In the genomic region with DNA sequence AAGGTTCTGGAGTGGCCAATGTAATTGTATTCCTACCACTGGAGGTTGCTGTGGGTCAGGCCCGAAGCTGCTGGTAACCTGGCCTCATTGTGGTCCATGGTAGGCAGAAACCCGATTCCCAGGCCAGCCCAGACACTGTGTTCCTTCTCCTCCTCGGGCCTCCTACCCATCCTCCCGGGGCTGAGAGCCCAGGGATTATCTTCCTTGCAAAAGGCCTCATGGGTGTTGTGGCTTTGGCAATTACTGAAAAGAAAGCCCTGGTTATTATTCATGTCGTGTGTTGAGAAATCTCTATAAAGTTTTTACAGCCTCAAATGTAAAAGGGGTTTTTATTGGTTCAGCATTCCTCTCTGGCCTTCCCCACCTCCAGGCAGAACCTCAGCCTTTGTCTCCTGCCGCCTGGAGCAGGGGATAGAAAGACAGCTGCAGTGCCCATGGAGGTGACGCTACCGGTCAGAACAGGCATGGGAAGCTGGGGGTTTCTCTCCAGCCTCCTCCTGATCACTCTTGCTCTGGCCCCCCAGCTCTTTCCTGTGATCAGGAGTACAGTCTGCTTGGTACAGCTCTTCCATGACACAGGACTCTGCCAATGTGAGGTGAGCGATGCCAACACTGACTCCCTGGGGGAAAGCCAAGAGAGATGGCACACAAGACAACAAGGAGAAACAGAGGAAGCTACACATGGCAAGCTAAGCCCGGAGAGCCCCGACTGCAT, we compare ENCODE assay signal across 15 mouse cellular contexts.
DNase-seq lines count a peak whose midpoint lies in the region; ATAC-seq and TF ChIP-seq lines count a peak whose summit lies in the region.
"Had no signal": no experiment of that assay in that cellular context is flagged by ENCODE, and none has a peak within 500 bp of the region (broad histone marks: within the 10 kb centered on the region; RNA-seq: fewer than 3 reads in every experiment).

No protein-coding gene starts in this region.

- H3K4me3 ChIP-seq in hindbrain, embryonic 13.5 days = no peak overlapping the region
- no peak overlapping the region for H3K4me3 ChIP-seq in hindbrain, embryonic 12.5 days
- no peak overlapping the region for H3K4me3 ChIP-seq in midbrain, embryonic 13.5 days (replicated peaks)
- H3K4me3 ChIP-seq: gastrocnemius, adult 2 months; liver, embryonic 13.5 days had no signal

- peaks cover 16% of the 10 kb centered on the region for H3K4me1 ChIP-seq in hindbrain, embryonic 13.5 days (replicated peaks)
- no peaks in the 10 kb centered on the region for H3K4me1 ChIP-seq in hindbrain, embryonic 12.5 days
- H3K4me1 ChIP-seq in midbrain, embryonic 13.5 days (replicated peaks) = peaks cover 9% of the 10 kb centered on the region
- H3K4me1 ChIP-seq: liver, embryonic 13.5 days had no signal

- H3K9me3 ChIP-seq in hindbrain, embryonic 13.5 days = no peaks in the 10 kb centered on the region
- H3K9me3 ChIP-seq in hindbrain, embryonic 12.5 days (replicated peaks) = no peaks in the 10 kb centered on the region
- H3K9me3 ChIP-seq in midbrain, embryonic 13.5 days = no peaks in the 10 kb centered on the region

- 0 out of 2 replicates have a peak overlapping the region, but pooled peaks have one; percentile 18 for H3K27ac ChIP-seq in hindbrain, embryonic 13.5 days
- no peak overlapping the region for H3K27ac ChIP-seq in hindbrain, embryonic 12.5 days
- peak overlapping the region; percentile 59 for H3K27ac ChIP-seq in midbrain, embryonic 13.5 days
- H3K27ac ChIP-seq: gastrocnemius, adult 2 months; kidney, postnatal 0 days; liver, embryonic 13.5 days had no signal

- ATAC-seq in hindbrain, embryonic 13.5 days (ENCODE audit: low FRiP score) = no peak
- ATAC-seq in hindbrain, embryonic 12.5 days (ENCODE audit: low FRiP score) = no peak
- ATAC-seq in midbrain, embryonic 13.5 days = peak; percentile 74
- ATAC-seq: inflammation-experienced regulatory T-cells, adult 6 months had no signal

- no peak for TF ChIP-seq CTCF in brain, embryonic 14.5 days (IDR thresholded peaks at IDR 0.05; ENCODE audit: borderline replicate concordance, extremely low read depth, insufficient read depth, insufficient read length)

- DNase-seq in brain, embryonic 14.5 days (ENCODE audit: low read depth) = peak; percentile 76
- DNase-seq in cerebellum, postnatal 14 days = peak; percentile 74 to 80
- DNase-seq in testis, postnatal 10 days (ENCODE audit: low spot score) = no peak
- no peak for DNase-seq in adrenal gland, adult (ENCODE audit: inconsistent age in 2 of 2, low spot score in 1 of 2)
- no peak for DNase-seq in heart, postnatal 14 days
- DNase-seq: gastrocnemius, adult 2 months; liver, embryonic 13.5 days; lung, postnatal 36 days; retina, postnatal 1 day had no signal

- H3K4me2 ChIP-seq in hindbrain, embryonic 13.5 days = no peak overlapping the region
- no peak overlapping the region for H3K4me2 ChIP-seq in hindbrain, embryonic 12.5 days (replicated peaks)
- no peak overlapping the region for H3K4me2 ChIP-seq in midbrain, embryonic 13.5 days (replicated peaks)
- H3K4me2 ChIP-seq: heart, embryonic 11.5 days; liver, embryonic 13.5 days had no signal

- H3K9ac ChIP-seq in hindbrain, embryonic 13.5 days = no peak overlapping the region
- no peak overlapping the region for H3K9ac ChIP-seq in hindbrain, embryonic 12.5 days
- no peak overlapping the region for H3K9ac ChIP-seq in midbrain, embryonic 13.5 days (replicated peaks)
- H3K9ac ChIP-seq: liver, embryonic 13.5 days had no signal

- WGBS in hindbrain, embryonic 13.5 days = 51% methylated on average over 11 of the region's 11 CpGs
- 65% methylated on average over 11 of the region's 11 CpGs for WGBS in hindbrain, embryonic 12.5 days
- 47% methylated on average over 11 of the region's 11 CpGs for WGBS in midbrain, embryonic 13.5 days

- H3K27me3 ChIP-seq in hindbrain, embryonic 13.5 days = no peaks in the 10 kb centered on the region
- no peaks in the 10 kb centered on the region for H3K27me3 ChIP-seq in hindbrain, embryonic 12.5 days
- H3K27me3 ChIP-seq in midbrain, embryonic 13.5 days = no peaks in the 10 kb centered on the region
- H3K27me3 ChIP-seq: liver, embryonic 13.5 days had no signal

- no peaks in the 10 kb centered on the region for H3K36me3 ChIP-seq in hindbrain, embryonic 13.5 days
- H3K36me3 ChIP-seq in hindbrain, embryonic 12.5 days = no peaks in the 10 kb centered on the region
- H3K36me3 ChIP-seq in midbrain, embryonic 13.5 days = no peaks in the 10 kb centered on the region
- H3K36me3 ChIP-seq: liver, embryonic 13.5 days had no signal

- TF ChIP-seq POLR2A in brain, embryonic 14.5 days (IDR thresholded peaks at IDR 0.05; ENCODE audit: borderline replicate concordance, extremely low read depth, insufficient read depth, insufficient read length, poor library complexity, severe bottlenecking) = no peak

- intact Hi-C loops in heart, postnatal 14 days (cut with DNase I) = no loop called here

Comparison
In these comparisons a context has a peak if more than half of its experiments do, and no peak if none do; other contexts are left out.
1. DNase-seq: peak in brain, embryonic 14.5 days (single experiment) and cerebellum, postnatal 14 days (2 of 2); none in testis, postnatal 10 days (single experiment), adrenal gland, adult (0 of 2) and heart, postnatal 14 days (0 of 2).